Mouse (Mus musculus) megakaryocyte, embryonic 14.5 days (primary cell): ENCODE results near the gene Stim1.

Experiments used
- FLI1 ChIP-seq: IDR thresholded peaks from 2 replicates; pipeline ENCODE4 v1.6.1; 2012; ENCODE audit warnings: low read length, inconsistent platforms, mixed read lengths
- GATA1 ChIP-seq: IDR thresholded peaks from 3 replicates; pipeline ENCODE4 v1.6.1; 2012; ENCODE audit warnings: mixed read lengths, low read length, inconsistent platforms, borderline replicate concordance

- TF ChIP-seq GATA1 (no peak), FLI1 (no peak)
These were observed 126.3 kb downstream of the Stim1 start for GRCm38 (mm10) chr7:102393898-102394297.
